Comparison of ENCODE assay signal across 7 mouse cellular contexts in genomic region chr12:55398240-55399127, GRCm38 (mm10). TPM values are rescaled to one million over a fixed set of nuclear protein-coding genes. Genes with fewer than 3 reads are reported as not detected.
DNase-seq lines count a peak whose midpoint lies in the region; ATAC-seq lines count a peak whose summit lies in the region.

No protein-coding gene starts in this region.

- H3K36me3 ChIP-seq in embryonic facial prominence, embryonic 10.5 days (replicated peaks): peaks cover 22% of the 10 kb centered on the region
- H3K36me3 ChIP-seq in limb, embryonic 10.5 days: peaks cover 23% of the 10 kb centered on the region
- peaks cover 9% of the 10 kb centered on the region for H3K36me3 ChIP-seq in midbrain, embryonic 13.5 days

- peak overlapping the region; percentile 91 for H3K27ac ChIP-seq in embryonic facial prominence, embryonic 10.5 days (replicated peaks)
- peak overlapping the region; percentile 93 for H3K27ac ChIP-seq in limb, embryonic 10.5 days
- H3K27ac ChIP-seq in midbrain, embryonic 13.5 days: peak overlapping the region; percentile 90

- peak overlapping the region; percentile 97 for H3K4me3 ChIP-seq in embryonic facial prominence, embryonic 10.5 days
- H3K4me3 ChIP-seq in limb, embryonic 10.5 days: peak overlapping the region; percentile 89
- peak overlapping the region; percentile 98 for H3K4me3 ChIP-seq in midbrain, embryonic 13.5 days (replicated peaks)

- H3K27me3 ChIP-seq in embryonic facial prominence, embryonic 10.5 days (replicated peaks; ENCODE audit: low read depth, poor library complexity, severe bottlenecking): no peaks in the 10 kb centered on the region
- H3K27me3 ChIP-seq in limb, embryonic 10.5 days (ENCODE audit: low read depth, poor library complexity, severe bottlenecking): no peaks in the 10 kb centered on the region
- no peaks in the 10 kb centered on the region for H3K27me3 ChIP-seq in midbrain, embryonic 13.5 days

- peak overlapping the region; percentile 90 for H3K4me2 ChIP-seq in midbrain, embryonic 13.5 days (replicated peaks)

- peak; percentile 96 for ATAC-seq in granulocyte monocyte progenitor cell, adult 5-6 weeks (replicated peaks; ENCODE audit: poor library complexity, severe bottlenecking)
- ATAC-seq in midbrain, embryonic 13.5 days: peak; percentile 100

- WGBS in embryonic facial prominence, embryonic 10.5 days: 1% methylated on average over 51 of the region's 51 CpGs
- 2% methylated on average over 51 of the region's 51 CpGs for WGBS in limb, embryonic 10.5 days
- WGBS in midbrain, embryonic 13.5 days: under 1% methylated on average over 51 of the region's 51 CpGs

- H3K9ac ChIP-seq in midbrain, embryonic 13.5 days (replicated peaks): peak overlapping the region; percentile 94

- H3K9me3 ChIP-seq in embryonic facial prominence, embryonic 10.5 days: no peaks in the 10 kb centered on the region
- H3K9me3 ChIP-seq in limb, embryonic 10.5 days (replicated peaks): no peaks in the 10 kb centered on the region
- no peaks in the 10 kb centered on the region for H3K9me3 ChIP-seq in midbrain, embryonic 13.5 days

- DNase-seq in adrenal gland, postnatal 10 days: peak; percentile 95
- peak; percentile 96 for DNase-seq in embryonic facial prominence, embryonic 10.5 days (ENCODE audit: low spot score)
- peak; percentile 89 for DNase-seq in kidney, adult 11 months
- peak; percentile 97 for DNase-seq in limb, embryonic 10.5 days (ENCODE audit: low spot score)
- peak; percentile 90 for DNase-seq in spleen, adult 12 weeks (ENCODE audit: low spot score)

- peaks cover 19% of the 10 kb centered on the region for H3K4me1 ChIP-seq in embryonic facial prominence, embryonic 10.5 days
- peaks cover 19% of the 10 kb centered on the region for H3K4me1 ChIP-seq in limb, embryonic 10.5 days
- peaks cover 23% of the 10 kb centered on the region for H3K4me1 ChIP-seq in midbrain, embryonic 13.5 days (replicated peaks)

RNA-seq across cellular contexts. Expression of gene Psma6, which starts 14.5 kb away (rescaled TPM):
- total RNA-seq in adrenal gland, postnatal 10 days (2021): 100 to 1,000 TPM; 236 to 251 TPM
- 510 and 513 TPM in 2 replicates for polyA plus RNA-seq in embryonic facial prominence, embryonic 10.5 days (2016; fragmentation: Nextera tagmentation; extraction: Ambion mirVana)
- total RNA-seq in granulocyte monocyte progenitor cell, adult 5-6 weeks (2014; fragmentation: Nextera tagmentation): 302 and 383 TPM in 2 replicates
- total RNA-seq in granulocyte monocyte progenitor cell, adult 5-6 weeks (2017): 365 and 381 TPM in 2 replicates
- 499 and 560 TPM in 2 replicates for polyA plus RNA-seq in limb, embryonic 10.5 days (2016; fragmentation: Nextera tagmentation; extraction: Ambion mirVana)
- polyA plus RNA-seq in midbrain, embryonic 13.5 days (2015; fragmentation: Nextera tagmentation; extraction: Ambion mirVana): 464 and 465 TPM in 2 replicates

Comparison
In these comparisons a context has a peak if more than half of its experiments do, and no peak if none do; other contexts are left out.
1. Peak in every context shown above with its lines: DNase-seq, ATAC-seq, H3K4me3 ChIP-seq and H3K27ac ChIP-seq.